Mouse (Mus musculus): ENCODE results near the gene Psmb6.

DNA sequence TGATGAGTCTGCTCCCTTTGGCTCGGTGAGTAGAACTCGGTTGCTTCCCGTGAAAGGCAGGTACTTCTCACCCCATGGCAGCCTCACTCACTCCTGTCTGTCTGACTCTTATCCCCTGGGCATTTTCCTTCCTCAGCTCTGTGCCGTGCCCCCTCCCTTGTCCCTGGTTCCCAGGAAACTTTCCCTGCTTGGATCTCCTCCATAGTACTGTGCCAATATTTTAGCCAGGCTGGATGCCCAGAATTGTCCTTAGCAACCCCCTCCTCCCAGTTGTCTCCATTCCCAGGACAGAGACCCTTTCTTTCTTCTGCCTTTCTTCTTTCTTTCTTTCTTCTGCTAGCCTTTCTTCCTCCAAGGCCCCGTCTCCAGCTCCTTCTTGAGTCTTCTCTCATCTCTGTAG is 16.2 kb downstream of the Psmb6 start:
- no peak for TF ChIP-seq ZC3H11A (IDR thresholded peaks at IDR 0.05; ENCODE audit: borderline replicate concordance, low read depth, low read length)
- no peak for TF ChIP-seq CHD2 (IDR thresholded peaks at IDR 0.05; ENCODE audit: low read depth, low read length)
- no peak for TF ChIP-seq MAFK (IDR thresholded peaks at IDR 0.05; ENCODE audit: insufficient read depth, low read depth, low read length)
- no peak for TF ChIP-seq HCFC1 (IDR thresholded peaks at IDR 0.05; ENCODE audit: borderline replicate concordance, insufficient read depth, low read length)

All from ES-E14 (cell line).